Mouse (Mus musculus): Measurements from ENCODE around the gene Uchl5. TPM values are rescaled to one million over a fixed set of nuclear protein-coding genes. Genes with fewer than 3 reads are reported as not detected.

Uchl5 gene
- polyA plus RNA-seq (2016; fragmentation: Nextera tagmentation; extraction: Ambion mirVana): 122 and 129 TPM in 2 replicates

- Histone ChIP-seq H3K36me3 (replicated peaks) (peaks cover 11% of the 10 kb centered on the region), H3K4me1 (peaks cover 37% of the 10 kb centered on the region), H3K27ac (peak within 1 kb of the TSS; percentile 91), H3K4me3 (peak within 1 kb of the TSS; percentile 73), H3K9me3 (no peaks in the 10 kb centered on the region), H3K27me3 (ENCODE audit: poor library complexity, severe bottlenecking) (no peaks in the 10 kb centered on the region)
- WGBS: under 1% methylated on average over 84 of the region's 84 CpGs
- DNase-seq (ENCODE audit: extremely low spot score, low spot score): peak; percentile 98
Observed at GRCm38 (mm10) chr1:143776446-143777411, at the start of gene Uchl5, which contains the start of gene Trove2. Gene Uchl5 (plus strand): TSS chr1:143777272. Gene Trove2 (minus strand): TSS chr1:143777068.

GRCm38 (mm10) chr1:143727701-143728445 is 49.2 kb upstream of the Uchl5 start:
- Histone ChIP-seq H3K27ac (no peak overlapping the region), H3K27me3 (ENCODE audit: poor library complexity, severe bottlenecking) (no peaks in the 10 kb centered on the region), H3K9me3 (no peaks in the 10 kb centered on the region), H3K36me3 (replicated peaks) (no peaks in the 10 kb centered on the region), H3K4me1 (no peaks in the 10 kb centered on the region), H3K4me3 (no peak overlapping the region)
- WGBS: 88% methylated on average over 9 of the region's 9 CpGs
- no peak for DNase-seq (ENCODE audit: extremely low spot score, low spot score)

GRCm38 (mm10) chr1:143730899-143731298 is 46.2 kb upstream of the Uchl5 start:
- H3K9me3 ChIP-seq: no peaks in the 10 kb centered on the region
- no peak for DNase-seq (ENCODE audit: extremely low spot score, low spot score)
- no peaks in the 10 kb centered on the region for H3K4me1 ChIP-seq
- H3K27ac ChIP-seq: no peak overlapping the region
- WGBS: 77% methylated on average over 2 of the region's 2 CpGs
- no peaks in the 10 kb centered on the region for H3K27me3 ChIP-seq (ENCODE audit: poor library complexity, severe bottlenecking)
- no peak overlapping the region for H3K4me3 ChIP-seq
- no peaks in the 10 kb centered on the region for H3K36me3 ChIP-seq (replicated peaks)

- 47% methylated on average over 4 of the region's 4 CpGs for whole genome bisulfite sequencing
- no peaks in the 10 kb centered on the region for H3K36me3 ChIP-seq (replicated peaks)
- H3K4me1 ChIP-seq: no peaks in the 10 kb centered on the region
- no peak overlapping the region for H3K4me3 ChIP-seq
- no peak overlapping the region for H3K27ac ChIP-seq
- no peak for DNase-seq (ENCODE audit: extremely low spot score, low spot score)
- no peaks in the 10 kb centered on the region for H3K9me3 ChIP-seq
- H3K27me3 ChIP-seq (ENCODE audit: poor library complexity, severe bottlenecking): no peaks in the 10 kb centered on the region
Observed at GRCm38 (mm10) chr1:143731691-143732090, 45.4 kb upstream of the Uchl5 start.

GRCm38 (mm10) chr1:143733914-143734410 is 43.1 kb upstream of the Uchl5 start:
- Histone ChIP-seq H3K4me3 (no peak overlapping the region), H3K27ac (no peak overlapping the region), H3K27me3 (ENCODE audit: poor library complexity, severe bottlenecking) (no peaks in the 10 kb centered on the region), H3K36me3 (replicated peaks) (no peaks in the 10 kb centered on the region), H3K9me3 (no peaks in the 10 kb centered on the region), H3K4me1 (peaks cover 2% of the 10 kb centered on the region; the same call in 1 of the 2 replicates)
- DNase-seq (ENCODE audit: extremely low spot score, low spot score): no peak
- 86% methylated on average over 5 of the region's 5 CpGs for WGBS

- no peaks in the 10 kb centered on the region for H3K9me3 ChIP-seq
- H3K4me1 ChIP-seq: peaks cover 37% of the 10 kb centered on the region
- H3K27ac ChIP-seq: peak overlapping the region; percentile 94
- DNase-seq (ENCODE audit: extremely low spot score, low spot score): no peak
- H3K27me3 ChIP-seq (ENCODE audit: poor library complexity, severe bottlenecking): no peaks in the 10 kb centered on the region
- peak overlapping the region; percentile 79 for H3K4me3 ChIP-seq
- H3K36me3 ChIP-seq (replicated peaks): peaks cover 11% of the 10 kb centered on the region
- 33% methylated on average over 11 of the region's 11 CpGs for WGBS
Observed at GRCm38 (mm10) chr1:143738811-143739210, 38.3 kb upstream of the Uchl5 start.

GRCm38 (mm10) chr1:143739361-143740350 is 37.4 kb upstream of the Uchl5 start:
- DNase-seq (ENCODE audit: extremely low spot score, low spot score): peak; percentile 77
- peak overlapping the region; percentile 79 for H3K4me3 ChIP-seq
- no peaks in the 10 kb centered on the region for H3K9me3 ChIP-seq
- H3K27ac ChIP-seq: peak overlapping the region; percentile 94
- H3K36me3 ChIP-seq (replicated peaks): peaks cover 19% of the 10 kb centered on the region
- WGBS: under 1% methylated on average over 69 of the region's 71 CpGs
- H3K4me1 ChIP-seq: peaks cover 37% of the 10 kb centered on the region
- no peaks in the 10 kb centered on the region for H3K27me3 ChIP-seq (ENCODE audit: poor library complexity, severe bottlenecking)

GRCm38 (mm10) chr1:143740581-143740980 is 36.5 kb upstream of the Uchl5 start:
- peaks cover 37% of the 10 kb centered on the region for H3K4me1 ChIP-seq
- no peaks in the 10 kb centered on the region for H3K27me3 ChIP-seq (ENCODE audit: poor library complexity, severe bottlenecking)
- WGBS: 93% methylated on average over 10 of the region's 10 CpGs
- no peaks in the 10 kb centered on the region for H3K9me3 ChIP-seq
- peaks cover 29% of the 10 kb centered on the region for H3K36me3 ChIP-seq (replicated peaks)
- no peak overlapping the region for H3K4me3 ChIP-seq
- no peak for DNase-seq (ENCODE audit: extremely low spot score, low spot score)
- H3K27ac ChIP-seq: no peak overlapping the region

- Histone ChIP-seq H3K9me3 (no peaks in the 10 kb centered on the region), H3K4me1 (peaks cover 37% of the 10 kb centered on the region), H3K4me3 (no peak overlapping the region), H3K27me3 (ENCODE audit: poor library complexity, severe bottlenecking) (no peaks in the 10 kb centered on the region), H3K36me3 (replicated peaks) (peaks cover 36% of the 10 kb centered on the region), H3K27ac (no peak overlapping the region)
- no peak for DNase-seq (ENCODE audit: extremely low spot score, low spot score)
- 85% methylated on average over 5 of the region's 5 CpGs for WGBS
Observed at GRCm38 (mm10) chr1:143741331-143741730, 35.7 kb upstream of the Uchl5 start.

GRCm38 (mm10) chr1:143742186-143742585 is 34.9 kb upstream of the Uchl5 start:
- H3K27ac ChIP-seq: peak overlapping the region; percentile 78
- peaks cover 45% of the 10 kb centered on the region for H3K36me3 ChIP-seq (replicated peaks)
- DNase-seq (ENCODE audit: extremely low spot score, low spot score): peak; percentile 15
- H3K9me3 ChIP-seq: no peaks in the 10 kb centered on the region
- 42% methylated on average over 6 of the region's 6 CpGs for WGBS
- no peaks in the 10 kb centered on the region for H3K27me3 ChIP-seq (ENCODE audit: poor library complexity, severe bottlenecking)
- H3K4me1 ChIP-seq: peaks cover 37% of the 10 kb centered on the region
- H3K4me3 ChIP-seq: peak overlapping the region; percentile 14; the same call in 1 of the 2 replicates

GRCm38 (mm10) chr1:143745871-143746270 is 31.2 kb upstream of the Uchl5 start:
- WGBS: 91% methylated on average over 10 of the region's 10 CpGs
- peaks cover 22% of the 10 kb centered on the region for H3K4me1 ChIP-seq
- H3K9me3 ChIP-seq: no peaks in the 10 kb centered on the region
- H3K27ac ChIP-seq: no peak overlapping the region
- H3K36me3 ChIP-seq (replicated peaks): peaks cover 67% of the 10 kb centered on the region
- no peak for DNase-seq (ENCODE audit: extremely low spot score, low spot score)
- no peaks in the 10 kb centered on the region for H3K27me3 ChIP-seq (ENCODE audit: poor library complexity, severe bottlenecking)
- H3K4me3 ChIP-seq: no peak overlapping the region

GRCm38 (mm10) chr1:143762159-143762558 is 14.9 kb upstream of the Uchl5 start:
- Histone ChIP-seq H3K4me1 (no peaks in the 10 kb centered on the region), H3K36me3 (replicated peaks) (peaks cover 91% of the 10 kb centered on the region), H3K27ac (no peak overlapping the region), H3K27me3 (ENCODE audit: poor library complexity, severe bottlenecking) (no peaks in the 10 kb centered on the region), H3K9me3 (no peaks in the 10 kb centered on the region), H3K4me3 (no peak overlapping the region)
- DNase-seq (ENCODE audit: extremely low spot score, low spot score): no peak
- WGBS: 94% methylated on average over 8 of the region's 8 CpGs
